Mouse (Mus musculus) small intestine, adult 2 months (tissue): ENCODE measurements at regions not wholly inside any gene's neighbourhood (a gene's known extent, or its start where the extent isn't known, plus 50 kb on each side); places are given as distances from the start of the nearest gene placed in this dataset.

ENCODE experiments used
- H3K27ac ChIP-seq: fragments of 200-500 bp; 2 replicates; pipeline ENCODE4 v1.5.1; 2012; ENCODE audit warnings: low read depth, low read length, control low read depth, inconsistent platforms; ENCODE audit not compliant: insufficient read depth
- H3K27me3 ChIP-seq: fragments of 200-500 bp; 2 replicates; pipeline ENCODE4 v1.6.1; 2012; ENCODE audit warnings: mild to moderate bottlenecking, moderate library complexity, low read length, inconsistent platforms; ENCODE audit not compliant: control insufficient read depth, insufficient read depth
- H3K36me3 ChIP-seq: fragments of 200-500 bp; 2 replicates; pipeline ENCODE4 v1.6.1; 2012; ENCODE audit warnings: mild to moderate bottlenecking, low read length, control low read depth, inconsistent platforms; ENCODE audit not compliant: control insufficient read depth, insufficient read depth
- H3K4me1 ChIP-seq: fragments of 200-500 bp; 2 replicates; pipeline ENCODE4 v1.6.1; 2012; ENCODE audit warnings: low read length, inconsistent platforms, mixed read lengths; ENCODE audit not compliant: control insufficient read depth, insufficient read depth, insufficient read length
- H3K4me3 ChIP-seq: fragments of 200-500 bp; 2 replicates; pipeline ENCODE4 v1.5.1; 2012; ENCODE audit warnings: low read depth, mild to moderate bottlenecking, control low read depth, inconsistent platforms, low read length, moderate library complexity
- CTCF ChIP-seq: fragments of 200-500 bp; IDR thresholded peaks from 2 replicates; pipeline ENCODE4 v1.5.1; 2012; ENCODE audit warnings: low read depth, mild to moderate bottlenecking, control low read depth, inconsistent platforms, low read length, moderate library complexity, mixed read lengths; ENCODE audit not compliant: insufficient replicate concordance, insufficient read length; ENCODE audit errors: extremely low read depth
- POLR2A ChIP-seq: fragments of 200-500 bp; IDR thresholded peaks from 2 replicates; pipeline ENCODE4 v1.6.1; 2012; ENCODE audit warnings: low read depth, mild to moderate bottlenecking, control low read depth, inconsistent platforms, low read length, moderate library complexity
- WGBS: fragments of 180-500 bp; shearing (Covaris S2); methylation state at CpG from one replicate; pipeline ENCODE4 v1.1.7; 2018; 5-methylcytosine and 5-hydroxymethylcytosine counted together

GRCm38 (mm10) chr13:37517055-37517807, 172.2 kb downstream of the Ly86 start:
- no peak overlapping the region for H3K27ac ChIP-seq
- TF ChIP-seq CTCF, result no peak
- no peak for TF ChIP-seq POLR2A
- H3K4me1 ChIP-seq, result peaks cover 11% of the 10 kb centered on the region; the same call in 1 of the 2 replicates
- no peak overlapping the region for H3K4me3 ChIP-seq
- H3K27me3 ChIP-seq, result no peaks in the 10 kb centered on the region
- no peaks in the 10 kb centered on the region for H3K36me3 ChIP-seq
- 45% methylated on average over 14 of the region's 14 CpGs for WGBS

- WGBS, result 88% methylated on average over 3 of the region's 3 CpGs
- Histone ChIP-seq H3K4me1 (peaks cover 6% of the 10 kb centered on the region; the same call in 1 of the 2 replicates), H3K27me3 (no peaks in the 10 kb centered on the region), H3K27ac (no peak overlapping the region), H3K4me3 (no peak overlapping the region), H3K36me3 (no peaks in the 10 kb centered on the region)
- no peak for TF ChIP-seq POLR2A
- peak; percentile 39; the same call in 1 of the 2 replicates for TF ChIP-seq CTCF
These were observed 174.9 kb downstream of the Ly86 start for GRCm38 (mm10) chr13:37519948-37520347.

- H3K27ac ChIP-seq, result peak overlapping the region; percentile 68; the same call in 1 of the 2 replicates
- 27% methylated on average over 15 of the region's 15 CpGs for WGBS
- peaks cover 14% of the 10 kb centered on the region; the same call in 1 of the 2 replicates for H3K4me1 ChIP-seq
- no peaks in the 10 kb centered on the region for H3K27me3 ChIP-seq
- H3K36me3 ChIP-seq, result no peaks in the 10 kb centered on the region
- peak overlapping the region; percentile 23; the same call in 1 of the 2 replicates for H3K4me3 ChIP-seq
- no peak for TF ChIP-seq CTCF
- TF ChIP-seq POLR2A, result no peak
These were observed 180.2 kb downstream of the Ly86 start for GRCm38 (mm10) chr13:37525097-37525726.

GRCm38 (mm10) chr13:37526102-37526501, 181.1 kb downstream of the Ly86 start:
- Histone ChIP-seq H3K4me1 (peaks cover 14% of the 10 kb centered on the region; the same call in 1 of the 2 replicates), H3K27ac (no peak overlapping the region), H3K4me3 (no peak overlapping the region), H3K36me3 (no peaks in the 10 kb centered on the region), H3K27me3 (no peaks in the 10 kb centered on the region)
- WGBS, result 74% methylated on average over 8 of the region's 8 CpGs
- TF ChIP-seq POLR2A (no peak), CTCF (no peak)

GRCm38 (mm10) chr13:37528380-37528779, 183.4 kb downstream of the Ly86 start:
- WGBS, result 67% methylated on average over 9 of the region's 9 CpGs
- H3K4me3 ChIP-seq, result no peak overlapping the region
- H3K4me1 ChIP-seq, result peaks cover 14% of the 10 kb centered on the region; the same call in 1 of the 2 replicates
- H3K27me3 ChIP-seq, result no peaks in the 10 kb centered on the region
- H3K27ac ChIP-seq, result no peak overlapping the region
- no peaks in the 10 kb centered on the region for H3K36me3 ChIP-seq
- TF ChIP-seq CTCF, result no peak
- no peak for TF ChIP-seq POLR2A

GRCm38 (mm10) chr13:37528876-37529275, 183.9 kb downstream of the Ly86 start:
- TF ChIP-seq POLR2A (no peak), CTCF (no peak)
- Histone ChIP-seq H3K4me3 (no peak overlapping the region), H3K27ac (no peak overlapping the region), H3K4me1 (peaks cover 14% of the 10 kb centered on the region; the same call in 1 of the 2 replicates), H3K36me3 (no peaks in the 10 kb centered on the region), H3K27me3 (no peaks in the 10 kb centered on the region)
- WGBS, result 84% methylated on average over 7 of the region's 7 CpGs
